Mouse (Mus musculus): ENCODE measurements around the gene Naip5. TPM values are rescaled to one million over a fixed set of nuclear protein-coding genes. Genes with fewer than 3 reads are reported as not detected.
"Not testable (repeated sequence)": the region's sequence is repeated elsewhere in the genome, so short reads cannot be mapped to it uniquely, and the experiment has no call there.

Naip5 gene
- total RNA-seq (2021) = under 1 TPM; 0.18 to 0.34 TPM
- polyA plus RNA-seq (2012; rRNA removed) = 0.50 and 0.72 TPM in 2 replicates
- long read RNA-seq = 0 reads

GRCm38 (mm10) chr13:100246223-100246622, at the start of gene Naip5:
Gene Naip5, minus strand, starts transcription at chr13:100246323.
- intact Hi-C loops (cut with DNase I); H3K9ac ChIP-seq (ENCODE audit: low read depth, low read length); DNase-seq; H3K27ac ChIP-seq; H3K4me3 ChIP-seq; H3K27me3 ChIP-seq (ENCODE audit: control insufficient read depth, insufficient read depth, low read length); H3K4me1 ChIP-seq (ENCODE audit: control insufficient read depth, insufficient read depth, low read length); H3K36me3 ChIP-seq (ENCODE audit: control insufficient read depth, insufficient read depth, low read length); H3K79me2 ChIP-seq (replicated peaks; ENCODE audit: control insufficient read depth, insufficient read depth, low read length): not testable (repeated sequence)
- WGBS = 70% methylated on average over 4 of the region's 4 CpGs

- H3K36me3 ChIP-seq (ENCODE audit: control insufficient read depth, insufficient read depth, low read length) = no peaks in the 10 kb centered on the region
- H3K4me1 ChIP-seq (ENCODE audit: control insufficient read depth, insufficient read depth, low read length) = no peaks in the 10 kb centered on the region
- DNase-seq = no peak
- no peaks in the 10 kb centered on the region for H3K79me2 ChIP-seq (replicated peaks; ENCODE audit: control insufficient read depth, insufficient read depth, low read length)
- no peak overlapping the region for H3K4me3 ChIP-seq
- TF ChIP-seq CTCF (IDR thresholded peaks at IDR 0.05) (no peak), POLR2A (IDR thresholded peaks at IDR 0.05; ENCODE audit: insufficient read depth, low read depth, low read length) (no peak), EP300 (IDR thresholded peaks at IDR 0.05; ENCODE audit: insufficient read depth, low read depth, low read length) (no peak)
- H3K9ac ChIP-seq (ENCODE audit: low read depth, low read length) = no peak overlapping the region
- intact Hi-C loops (cut with DNase I) = loop anchor here (5.0 kb wide), 1 partner anchor 123 kb away; no protein-coding TSS in a partner anchor
- H3K27me3 ChIP-seq (ENCODE audit: control insufficient read depth, insufficient read depth, low read length) = no peaks in the 10 kb centered on the region
- WGBS = 71% methylated on average over 1 of the region's 1 CpGs
- H3K27ac ChIP-seq = no peak overlapping the region
Observed at GRCm38 (mm10) chr13:100284611-100285010, 38.5 kb upstream of the Naip5 start.

GRCm38 (mm10) chr13:100271474-100272132, 25.5 kb upstream of the Naip5 start:
- H3K4me3 ChIP-seq; DNase-seq; H3K9ac ChIP-seq (ENCODE audit: low read depth, low read length); intact Hi-C loops (cut with DNase I); H3K27me3 ChIP-seq (ENCODE audit: control insufficient read depth, insufficient read depth, low read length); H3K36me3 ChIP-seq (ENCODE audit: control insufficient read depth, insufficient read depth, low read length); H3K79me2 ChIP-seq (replicated peaks; ENCODE audit: control insufficient read depth, insufficient read depth, low read length); H3K27ac ChIP-seq; H3K4me1 ChIP-seq (ENCODE audit: control insufficient read depth, insufficient read depth, low read length): not testable (repeated sequence)
- WGBS = no CpG with 5 or more reads among the region's 1 CpGs

GRCm38 (mm10) chr13:100256996-100257395, 10.9 kb upstream of the Naip5 start:
- H3K4me3 ChIP-seq; H3K79me2 ChIP-seq (replicated peaks; ENCODE audit: control insufficient read depth, insufficient read depth, low read length); H3K4me1 ChIP-seq (ENCODE audit: control insufficient read depth, insufficient read depth, low read length); H3K9ac ChIP-seq (ENCODE audit: low read depth, low read length); H3K36me3 ChIP-seq (ENCODE audit: control insufficient read depth, insufficient read depth, low read length); intact Hi-C loops (cut with DNase I); H3K27ac ChIP-seq; DNase-seq; H3K27me3 ChIP-seq (ENCODE audit: control insufficient read depth, insufficient read depth, low read length): not testable (repeated sequence)
- WGBS = 51% methylated on average over 2 of the region's 2 CpGs

- H3K27ac ChIP-seq; intact Hi-C loops (cut with DNase I); H3K4me1 ChIP-seq (ENCODE audit: control insufficient read depth, insufficient read depth, low read length); H3K9ac ChIP-seq (ENCODE audit: low read depth, low read length); DNase-seq; H3K27me3 ChIP-seq (ENCODE audit: control insufficient read depth, insufficient read depth, low read length); H3K36me3 ChIP-seq (ENCODE audit: control insufficient read depth, insufficient read depth, low read length); H3K79me2 ChIP-seq (replicated peaks; ENCODE audit: control insufficient read depth, insufficient read depth, low read length); H3K4me3 ChIP-seq: not testable (repeated sequence)
- WGBS = 77% methylated on average over 6 of the region's 6 CpGs
Observed at GRCm38 (mm10) chr13:100255925-100256324, 9.8 kb upstream of the Naip5 start.

- H3K4me3 ChIP-seq; H3K4me1 ChIP-seq (ENCODE audit: control insufficient read depth, insufficient read depth, low read length); H3K9ac ChIP-seq (ENCODE audit: low read depth, low read length); H3K27me3 ChIP-seq (ENCODE audit: control insufficient read depth, insufficient read depth, low read length); H3K27ac ChIP-seq; intact Hi-C loops (cut with DNase I); DNase-seq; H3K36me3 ChIP-seq (ENCODE audit: control insufficient read depth, insufficient read depth, low read length); H3K79me2 ChIP-seq (replicated peaks; ENCODE audit: control insufficient read depth, insufficient read depth, low read length): not testable (repeated sequence)
- 85% methylated on average over 2 of the region's 2 CpGs for WGBS
Observed at GRCm38 (mm10) chr13:100251897-100252296, 5.8 kb upstream of the Naip5 start.

- DNase-seq = peak in 1 of 2 experiments; percentile 18
- H3K4me1 ChIP-seq (ENCODE audit: control insufficient read depth, insufficient read depth, low read length); H3K79me2 ChIP-seq (replicated peaks; ENCODE audit: control insufficient read depth, insufficient read depth, low read length); H3K27me3 ChIP-seq (ENCODE audit: control insufficient read depth, insufficient read depth, low read length); H3K4me3 ChIP-seq; H3K9ac ChIP-seq (ENCODE audit: low read depth, low read length); H3K27ac ChIP-seq; intact Hi-C loops (cut with DNase I); H3K36me3 ChIP-seq (ENCODE audit: control insufficient read depth, insufficient read depth, low read length): not testable (repeated sequence)
- WGBS = 42% methylated on average over 5 of the region's 5 CpGs
Observed at GRCm38 (mm10) chr13:100246896-100247519, 885 bp upstream of the Naip5 start.

All from heart, adult 2 months (tissue).